Mouse (Mus musculus) testis, postnatal 10 days (tissue): ENCODE measurements at regions not wholly inside any gene's neighbourhood (a gene's known extent, or its start where the extent isn't known, plus 50 kb on each side); places are given as distances from the start of the nearest gene placed in this dataset.

Source experiments
- DNase-seq: peaks from one replicate; pipeline ENCODE4 v3.0.0; 2021; ENCODE audit warnings: low spot score

DNA sequence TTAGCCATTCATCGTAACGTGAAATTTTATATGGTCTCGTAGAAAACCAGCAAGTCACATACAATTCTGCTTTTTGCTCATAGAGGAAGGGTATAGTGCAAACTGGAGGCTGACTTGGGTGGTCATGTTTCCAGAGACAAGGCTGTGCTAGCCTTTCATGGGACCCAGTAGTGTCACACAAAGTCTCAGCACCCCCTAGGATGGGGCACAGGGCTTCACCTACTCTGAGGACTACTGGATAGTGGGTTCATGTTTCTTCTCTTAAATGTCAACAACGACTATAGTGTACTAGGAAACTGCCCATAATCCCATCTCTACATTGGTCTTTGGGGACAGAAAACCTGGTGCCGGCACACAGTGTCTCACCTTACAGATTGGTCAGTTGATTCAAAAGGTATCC, 603.0 kb upstream of the Sall1 start:
- DNase-seq: no peak

- no peak for DNase-seq
These were observed 597.4 kb upstream of the Sall1 start for GRCm38 (mm10) chr8:89641339-89641738.

- DNase-seq: no peak
These were observed 590.9 kb upstream of the Sall1 start for GRCm38 (mm10) chr8:89634864-89635263.

DNA sequence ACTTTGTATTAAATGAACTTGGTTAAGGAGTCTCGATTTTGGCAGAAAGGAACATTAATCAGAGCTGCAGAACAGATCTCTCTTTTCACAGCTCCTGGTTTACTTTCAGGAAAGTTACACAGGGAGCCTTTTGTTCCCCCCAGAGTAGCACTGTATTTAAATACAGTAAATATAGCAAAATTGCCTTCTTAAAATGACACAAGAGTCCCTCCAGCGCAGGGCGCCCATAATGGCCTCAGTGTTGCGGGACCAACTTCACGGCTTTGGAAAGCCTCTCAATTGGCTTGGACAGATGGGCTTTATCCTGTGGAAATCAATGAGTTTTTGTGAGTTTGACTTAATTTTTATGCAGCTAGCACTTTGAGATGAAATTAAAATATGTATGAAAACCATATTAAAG, 588.3 kb upstream of the Sall1 start:
- no peak for DNase-seq

DNA sequence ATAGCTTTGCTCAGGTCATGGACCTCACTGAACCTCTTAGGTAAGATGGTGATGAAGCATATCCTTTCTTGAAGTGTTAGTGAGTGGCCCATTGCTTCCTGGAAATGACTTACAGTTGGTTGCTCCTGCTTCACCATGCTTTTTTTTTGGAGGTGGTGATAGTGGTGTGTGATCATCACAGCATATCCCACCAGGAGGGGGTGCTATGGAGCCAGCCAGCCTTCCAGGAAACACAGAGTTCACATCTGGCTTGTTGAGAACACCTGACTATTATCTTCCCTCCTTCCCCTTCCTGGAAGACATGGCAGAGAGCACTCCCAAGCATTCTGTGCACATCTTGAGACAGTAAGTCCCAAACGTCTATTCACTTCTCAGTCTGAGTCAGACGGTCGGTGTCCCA, 586.6 kb upstream of the Sall1 start:
- peak; percentile 45 for DNase-seq

- DNase-seq: no peak
These were observed 574.1 kb upstream of the Sall1 start for GRCm38 (mm10) chr8:89618089-89618488.

GRCm38 (mm10) chr8:89615863-89616558, 572.0 kb upstream of the Sall1 start:
- DNase-seq: no peak

- no peak for DNase-seq
These were observed 565.1 kb upstream of the Sall1 start for GRCm38 (mm10) chr8:89609074-89609473.

DNA sequence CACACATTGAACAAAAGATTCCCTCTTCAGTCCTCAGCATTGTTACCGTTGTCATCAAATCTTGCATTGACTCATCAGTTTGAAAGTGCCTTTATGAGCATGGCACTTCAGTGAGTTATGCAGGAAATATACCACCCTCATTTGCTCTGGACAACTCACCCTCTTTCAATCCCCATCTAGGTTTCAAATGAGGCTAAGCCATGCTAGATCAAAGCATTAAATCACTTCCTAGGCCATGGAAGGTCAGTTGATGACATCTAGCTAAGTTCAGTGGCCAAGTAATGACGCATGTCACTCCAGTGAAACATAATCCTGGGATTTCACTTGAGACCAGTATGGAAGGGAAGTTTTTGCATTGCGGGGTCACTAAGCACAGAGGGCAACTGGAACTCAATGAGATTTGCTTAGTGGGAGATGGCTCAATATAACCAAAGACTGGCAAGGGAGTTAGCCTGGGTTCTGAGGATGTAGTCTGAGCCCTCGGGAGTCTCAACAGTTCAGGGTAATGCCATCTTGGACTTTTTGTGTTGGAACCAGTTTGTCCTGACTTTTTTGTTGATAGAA, 562.0 kb upstream of the Sall1 start:
- DNase-seq: no peak

- no peak for DNase-seq
These were observed 560.5 kb upstream of the Sall1 start for GRCm38 (mm10) chr8:89604461-89604860.

- no peak for DNase-seq
These were observed 552.4 kb upstream of the Sall1 start for GRCm38 (mm10) chr8:89596380-89596779.

- DNase-seq: no peak
These were observed 539.1 kb upstream of the Sall1 start for GRCm38 (mm10) chr8:89583091-89583490.

DNA sequence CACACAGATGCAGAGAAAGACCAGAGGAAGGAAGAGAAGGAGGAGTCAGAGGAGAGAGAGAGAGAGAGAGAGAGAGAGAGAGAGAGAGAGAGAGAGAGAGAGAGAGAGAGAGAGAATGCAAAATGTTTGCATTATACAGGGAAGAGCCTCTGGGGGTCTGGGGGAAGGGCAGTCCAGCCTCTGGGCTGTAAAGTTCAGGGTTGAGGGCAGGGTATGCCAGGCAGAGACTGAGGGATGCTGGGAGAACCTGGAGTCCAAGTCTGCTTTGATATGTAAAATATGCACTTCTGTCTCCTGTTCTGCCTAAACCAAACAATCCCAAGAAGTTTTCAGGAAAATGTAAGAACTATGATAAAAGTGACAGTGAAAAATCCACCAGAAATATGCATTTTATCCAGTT, 538.6 kb upstream of the Sall1 start:
- no peak for DNase-seq

- DNase-seq: peak; percentile 91
These were observed 527.9 kb upstream of the Sall1 start for GRCm38 (mm10) chr8:89571816-89572215.

DNA sequence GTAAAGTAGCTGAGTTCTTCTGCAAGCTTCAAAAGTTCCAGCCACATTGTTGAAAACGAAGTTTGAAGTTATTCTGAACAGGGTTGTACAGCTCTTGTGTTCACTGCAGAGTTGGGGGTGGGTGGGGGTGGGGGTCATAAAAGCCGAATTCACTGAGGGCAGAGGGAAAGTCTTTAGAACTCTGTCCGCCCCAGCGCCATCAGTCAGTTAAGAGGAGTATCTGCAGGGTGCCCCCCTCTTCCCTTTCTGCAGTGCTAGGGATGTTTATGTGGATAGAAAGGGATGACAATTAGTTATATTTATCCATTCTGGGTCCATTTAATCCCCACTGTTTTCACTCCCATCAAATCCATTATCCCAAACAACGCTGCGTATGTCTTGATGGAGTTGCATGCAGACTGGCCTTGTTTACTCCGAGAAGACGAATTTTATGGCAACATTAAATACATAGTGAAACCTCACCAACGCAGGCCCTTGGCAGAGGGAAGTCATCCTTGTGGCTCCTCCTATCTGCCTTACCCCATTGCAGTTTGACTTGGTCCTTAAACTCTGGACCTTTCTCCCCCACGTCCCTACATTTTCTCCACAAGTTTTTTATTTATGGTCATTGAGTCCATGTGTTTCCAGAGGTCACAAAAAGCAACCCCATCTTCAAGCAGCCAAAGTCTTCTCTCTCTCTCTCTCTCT, 526.8 kb upstream of the Sall1 start:
- DNase-seq: no peak

DNA sequence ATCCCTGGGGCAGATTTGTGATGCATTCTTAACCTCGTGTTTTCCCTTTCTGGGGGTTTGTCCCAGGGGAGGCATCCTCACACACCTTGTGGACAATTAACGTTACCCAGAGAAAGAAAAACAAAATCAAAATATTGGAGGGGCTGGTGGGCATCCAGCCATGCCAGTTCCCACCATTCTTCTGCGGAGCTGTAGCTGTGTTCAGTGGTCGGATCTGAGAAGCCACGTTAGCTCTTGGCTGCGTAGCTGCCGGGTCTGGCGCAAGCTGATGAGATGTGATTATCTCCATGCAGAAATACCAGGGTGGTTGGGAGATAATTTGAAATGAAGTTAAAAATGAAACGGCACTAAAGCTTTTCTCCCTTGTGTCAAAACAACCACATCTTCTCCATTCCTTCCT, 525.4 kb upstream of the Sall1 start:
- DNase-seq: no peak

- no peak for DNase-seq
These were observed 524.7 kb upstream of the Sall1 start for GRCm38 (mm10) chr8:89568641-89569040.

GRCm38 (mm10) chr8:89566986-89567385, 523.0 kb upstream of the Sall1 start:
- no peak for DNase-seq

DNA sequence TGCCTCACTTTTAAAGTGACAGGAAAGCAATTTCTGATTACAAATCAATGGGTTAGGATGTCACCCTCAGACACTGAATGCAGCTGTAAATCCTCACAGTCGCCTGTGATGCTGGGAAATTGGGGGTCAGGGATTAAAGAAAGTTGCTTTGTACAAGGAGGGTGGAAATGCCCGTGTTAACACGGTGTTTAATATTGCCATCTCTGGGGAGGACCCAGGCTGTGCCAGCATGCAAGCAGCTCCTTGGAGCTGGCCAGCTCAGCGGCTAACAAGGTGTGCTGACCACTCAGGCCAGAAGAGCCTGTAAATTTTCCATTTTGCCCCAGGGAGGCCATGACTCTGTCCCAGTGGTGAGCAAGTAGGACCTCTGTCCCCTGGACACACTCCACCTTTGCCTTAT, 522.5 kb upstream of the Sall1 start:
- no peak for DNase-seq

- no peak for DNase-seq
These were observed 521.3 kb upstream of the Sall1 start for GRCm38 (mm10) chr8:89565147-89565826.

DNA sequence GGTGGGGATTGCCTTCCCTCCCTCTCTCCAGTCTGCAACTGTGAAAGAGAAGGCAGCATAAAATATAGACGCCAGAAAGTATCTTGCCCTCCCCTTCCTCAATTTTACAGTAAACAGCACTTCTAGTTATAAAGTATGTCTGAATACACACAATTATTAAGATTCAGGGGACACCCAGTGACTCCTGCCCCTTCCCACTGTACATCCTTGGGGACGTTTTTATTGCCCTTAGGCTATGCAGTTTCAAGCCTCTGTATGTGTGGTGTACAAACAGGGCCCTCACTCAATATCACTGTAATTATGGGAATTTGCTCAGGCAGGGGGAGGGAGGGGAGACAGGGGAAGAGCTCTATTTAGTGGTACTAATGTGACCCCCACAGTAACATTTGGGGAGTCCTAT, 519.6 kb upstream of the Sall1 start:
- no peak for DNase-seq

DNA sequence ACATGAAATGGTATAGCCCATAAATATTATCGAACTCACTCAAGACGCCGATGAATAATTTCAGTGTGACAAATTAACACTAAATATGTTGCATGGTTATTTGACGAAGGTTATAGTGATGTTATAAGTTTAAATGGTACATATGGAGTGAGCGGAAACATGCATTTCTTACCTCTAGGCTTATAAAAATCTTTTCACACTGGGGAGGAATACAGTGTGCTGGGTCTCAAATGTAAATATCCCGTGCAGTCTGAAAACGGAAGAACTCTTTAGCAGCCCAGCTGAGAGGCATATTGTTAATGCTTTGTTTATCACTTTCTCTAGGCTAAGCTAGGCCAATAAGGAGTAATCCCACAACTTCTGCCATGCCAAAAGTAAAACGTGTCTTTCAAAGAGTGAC, 518.6 kb upstream of the Sall1 start:
- no peak for DNase-seq

DNA sequence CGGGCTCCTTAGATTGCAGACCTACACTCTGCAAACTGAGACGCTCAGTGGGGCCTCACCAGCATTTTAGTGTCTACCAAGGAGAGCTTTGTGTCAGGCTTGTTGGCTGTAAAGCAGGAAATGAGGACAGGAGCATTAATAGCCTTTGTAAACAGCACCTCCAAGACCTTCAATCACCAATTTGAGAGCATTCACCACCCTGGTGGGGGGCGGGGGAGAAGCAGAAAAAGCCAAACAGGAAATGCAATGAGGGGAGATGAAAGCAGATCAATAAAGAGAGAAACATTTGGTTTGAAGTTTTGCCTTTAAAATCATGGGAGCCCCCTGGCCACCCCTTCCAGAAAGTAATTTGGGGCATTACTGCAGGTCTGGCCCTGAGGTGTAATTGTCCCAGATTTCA, 497.3 kb upstream of the Sall1 start:
- no peak for DNase-seq
